Mouse (Mus musculus) heart, embryonic 14.5 days (tissue): Measurements from ENCODE around the gene Padi3. TPM values are rescaled to one million over a fixed set of nuclear protein-coding genes. Genes with fewer than 3 reads are reported as not detected.

Source experiments
- ATAC-seq: fragments of 200-750 bp; cut with Nextera tagmentation; 2 replicates; pipeline ENCODE4 v1.8.0; 2017; ENCODE audit warnings: low read depth, moderate TSS enrichment; ENCODE audit not compliant: insufficient number of reproducible peaks, insufficient read depth, low FRiP score
- H3K27ac ChIP-seq, 2 experiments: fragments of 200-500 bp in 1 of 2; fragments of 300-500 bp in 1 of 2; sonication (generic) in 1 of 2; replicated peaks in 1 of 2; 2 replicates each; pipeline ENCODE4 v1.5.1; 2012 to 2014; ENCODE audit warnings: low read depth in 2 of 2, low read length in 2 of 2, control low read depth in 1 of 2, mild to moderate bottlenecking in 1 of 2, mixed read lengths in 1 of 2; ENCODE audit not compliant: control insufficient read depth in 1 of 2, insufficient read depth in 1 of 2
- H3K27me3 ChIP-seq: fragments of 300-500 bp; sonication (generic); 2 replicates; pipeline ENCODE4 v1.6.1; 2014; ENCODE audit warnings: mild to moderate bottlenecking, low read length, control low read depth; ENCODE audit not compliant: control insufficient read depth, insufficient read depth
- H3K36me3 ChIP-seq: fragments of 300-500 bp; sonication (generic); 2 replicates; pipeline ENCODE4 v1.6.1; 2014; ENCODE audit warnings: mild to moderate bottlenecking, control low read depth, low read length, mixed read lengths; ENCODE audit not compliant: control insufficient read depth, insufficient read depth
- H3K4me1 ChIP-seq, 2 experiments: fragments of 200-500 bp in 1 of 2; fragments of 300-500 bp in 1 of 2; sonication (generic) in 1 of 2; 2 replicates each; pipeline ENCODE4 v1.6.1; 2012 to 2014; ENCODE audit warnings: low read length in 2 of 2, control low read depth in 1 of 2, mixed read lengths in 1 of 2; ENCODE audit not compliant: control insufficient read depth in 2 of 2, insufficient read depth in 2 of 2
- H3K4me2 ChIP-seq: fragments of 300-500 bp; sonication (generic); 2 replicates; pipeline ENCODE4 v1.6.1; 2014; ENCODE audit warnings: mild to moderate bottlenecking, low read length
- H3K4me3 ChIP-seq, 2 experiments: fragments of 200-500 bp in 1 of 2; fragments of 300-500 bp in 1 of 2; sonication (generic) in 1 of 2; 2 replicates each; pipeline ENCODE4 v1.5.1; 2012 to 2014; ENCODE audit warnings: low read length in 2 of 2, mild to moderate bottlenecking in 2 of 2, control low read depth in 1 of 2, low read depth in 1 of 2, moderate library complexity in 1 of 2; ENCODE audit not compliant: control insufficient read depth in 1 of 2, insufficient read depth in 1 of 2
- H3K9ac ChIP-seq: fragments of 300-500 bp; sonication (generic); 2 replicates; pipeline ENCODE4 v1.6.1; 2014; ENCODE audit warnings: mild to moderate bottlenecking, low read length
- H3K9me3 ChIP-seq: fragments of 300-500 bp; sonication (generic); 2 replicates; pipeline ENCODE4 v1.6.1; 2016; ENCODE audit warnings: low read length, control low read depth; ENCODE audit not compliant: control insufficient read depth
- WGBS: fragments of 180-500 bp; shearing (Covaris S2); extraction: QIAGEN DNeasy Blood & Tissue Kit; methylation state at CpG from one replicate; pipeline ENCODE4 v1.1.7; 2014; 5-methylcytosine and 5-hydroxymethylcytosine counted together
- polyA plus RNA-seq: library from polyadenylated mRNA; unstranded; fragments of >200 nt; fragmentation: Nextera tagmentation; extraction: Ambion mirVana; gene quantifications from 2 replicates; pipeline ENCODE4 v1.2.1, GENCODE M21; 2014

The Padi3 gene
- not detected in 2 replicates for polyA plus RNA-seq

- no peak within 1 kb of the TSS for H3K4me3 ChIP-seq
- no peak within 1 kb of the TSS for H3K9ac ChIP-seq
- no peaks in the 10 kb centered on the region for H3K9me3 ChIP-seq
- no peak for ATAC-seq
- no peaks in the 10 kb centered on the region for H3K36me3 ChIP-seq
- H3K4me1 ChIP-seq, result peaks cover 39 to 40% of the 10 kb centered on the region in 2 experiments
- H3K4me2 ChIP-seq, result no peak within 1 kb of the TSS
- WGBS, result 73% methylated on average over 15 of the region's 16 CpGs
- no peak within 1 kb of the TSS for H3K27ac ChIP-seq
- H3K27me3 ChIP-seq, result no peaks in the 10 kb centered on the region
Observed at GRCm38 (mm10) chr4:140810458-140811260, at the start of gene Padi3. TSS of gene Padi3 (minus strand) at chr4:140810648.

GRCm38 (mm10) chr4:140859291-140859690 is 48.8 kb upstream of the Padi3 start:
- Histone ChIP-seq H3K4me1 (peaks cover 16 to 20% of the 10 kb centered on the region in 2 experiments), H3K36me3 (no peaks in the 10 kb centered on the region), H3K9me3 (0 out of 2 replicates have a peak, but pooled peaks cover 2% of the 10 kb centered on the region), H3K27ac (no peak overlapping the region), H3K27me3 (peaks cover 10% of the 10 kb centered on the region; the same call in 1 of the 2 replicates), H3K4me2 (no peak overlapping the region), H3K9ac (no peak overlapping the region), H3K4me3 (no peak overlapping the region)
- 82% methylated on average over 11 of the region's 11 CpGs for WGBS
- no peak for ATAC-seq

- Histone ChIP-seq H3K27ac (no peak overlapping the region), H3K4me3 (no peak overlapping the region), H3K4me1 (peaks cover 16 to 20% of the 10 kb centered on the region in 2 experiments), H3K9ac (no peak overlapping the region), H3K4me2 (no peak overlapping the region), H3K9me3 (0 out of 2 replicates have a peak, but pooled peaks cover 2% of the 10 kb centered on the region), H3K27me3 (peaks cover 10% of the 10 kb centered on the region; the same call in 1 of the 2 replicates), H3K36me3 (no peaks in the 10 kb centered on the region)
- WGBS, result 40% methylated on average over 7 of the region's 7 CpGs
- no peak for ATAC-seq
Observed at GRCm38 (mm10) chr4:140857813-140858212, 47.4 kb upstream of the Padi3 start.

GRCm38 (mm10) chr4:140857041-140857440 is 46.6 kb upstream of the Padi3 start:
- 88% methylated on average over 5 of the region's 5 CpGs for WGBS
- ATAC-seq, result no peak
- Histone ChIP-seq H3K4me3 (no peak overlapping the region), H3K27me3 (peaks cover 10% of the 10 kb centered on the region; the same call in 1 of the 2 replicates), H3K9ac (no peak overlapping the region), H3K4me1 (peaks cover 16 to 20% of the 10 kb centered on the region in 2 experiments), H3K27ac (no peak overlapping the region), H3K36me3 (no peaks in the 10 kb centered on the region), H3K4me2 (no peak overlapping the region), H3K9me3 (0 out of 2 replicates have a peak, but pooled peaks cover 2% of the 10 kb centered on the region)

- peaks cover 10% of the 10 kb centered on the region; the same call in 1 of the 2 replicates for H3K27me3 ChIP-seq
- H3K27ac ChIP-seq, result no peak overlapping the region
- H3K9me3 ChIP-seq, result 0 out of 2 replicates have a peak, but pooled peaks cover 2% of the 10 kb centered on the region
- H3K36me3 ChIP-seq, result no peaks in the 10 kb centered on the region
- peaks cover 7 to 10% of the 10 kb centered on the region in 2 experiments; a peak in 3 of 4 replicates for H3K4me1 ChIP-seq
- no peak overlapping the region for H3K4me3 ChIP-seq
- ATAC-seq, result no peak
- H3K9ac ChIP-seq, result no peak overlapping the region
- H3K4me2 ChIP-seq, result no peak overlapping the region
- 83% methylated on average over 9 of the region's 10 CpGs for WGBS
Observed at GRCm38 (mm10) chr4:140855151-140855550, 44.7 kb upstream of the Padi3 start.

GRCm38 (mm10) chr4:140854455-140854864 is 44.0 kb upstream of the Padi3 start:
- no peak overlapping the region for H3K9ac ChIP-seq
- ATAC-seq, result no peak
- H3K4me2 ChIP-seq, result no peak overlapping the region
- peaks cover 10% of the 10 kb centered on the region; the same call in 1 of the 2 replicates for H3K27me3 ChIP-seq
- no peaks in the 10 kb centered on the region for H3K36me3 ChIP-seq
- WGBS, result 31% methylated on average over 10 of the region's 10 CpGs
- no peak overlapping the region for H3K4me3 ChIP-seq
- H3K4me1 ChIP-seq, result peaks cover 5 to 10% of the 10 kb centered on the region in 2 experiments; a peak in 2 of 4 replicates
- H3K9me3 ChIP-seq, result 0 out of 2 replicates have a peak, but pooled peaks cover 2% of the 10 kb centered on the region
- H3K27ac ChIP-seq, result no peak overlapping the region

- Histone ChIP-seq H3K4me3 (no peak overlapping the region), H3K27ac (no peak overlapping the region), H3K4me1 (peaks cover 5 to 8% of the 10 kb centered on the region in 2 experiments; a peak in 2 of 4 replicates), H3K36me3 (no peaks in the 10 kb centered on the region), H3K9ac (no peak overlapping the region), H3K9me3 (0 out of 2 replicates have a peak, but pooled peaks cover 2% of the 10 kb centered on the region), H3K27me3 (peaks cover 3% of the 10 kb centered on the region; the same call in 1 of the 2 replicates), H3K4me2 (no peak overlapping the region)
- WGBS, result 47% methylated on average over 8 of the region's 8 CpGs
- ATAC-seq, result no peak
Observed at GRCm38 (mm10) chr4:140853626-140854025, 43.2 kb upstream of the Padi3 start.
